Mouse (Mus musculus) kidney, adult 2 months (tissue): Measurements from ENCODE around the gene Cenpv. TPM values are rescaled to one million over a fixed set of nuclear protein-coding genes. Genes with fewer than 3 reads are reported as not detected.

Experiments
- DNase-seq: peaks from one replicate; pipeline ENCODE4 v3.0.0; 2021
- H3K27ac ChIP-seq: fragments of 200-500 bp; 2 replicates; pipeline ENCODE4 v1.5.1; 2012; ENCODE audit warnings: low read depth, low read length, control low read depth, inconsistent platforms; ENCODE audit not compliant: insufficient read depth
- H3K27me3 ChIP-seq: fragments of 200-500 bp; replicated peaks from 2 replicates; pipeline ENCODE4 v1.6.1; 2012; ENCODE audit warnings: mild to moderate bottlenecking, moderate library complexity, low read length, inconsistent platforms; ENCODE audit not compliant: control insufficient read depth, insufficient read depth
- H3K36me3 ChIP-seq: fragments of 200-500 bp; 2 replicates; pipeline ENCODE4 v1.6.1; 2012; ENCODE audit warnings: mild to moderate bottlenecking, moderate library complexity, low read length, inconsistent platforms; ENCODE audit not compliant: control insufficient read depth, insufficient read depth
- H3K4me1 ChIP-seq: fragments of 200-500 bp; 2 replicates; pipeline ENCODE4 v1.6.1; 2011; ENCODE audit warnings: low read length; ENCODE audit not compliant: control insufficient read depth, insufficient read depth
- H3K4me3 ChIP-seq: fragments of 200-500 bp; 2 replicates; pipeline ENCODE4 v1.5.1; 2011; ENCODE audit warnings: mild to moderate bottlenecking, low read depth, low read length, control low read depth; ENCODE audit not compliant: insufficient read depth
- CTCF ChIP-seq: fragments of 200-500 bp; conservative IDR thresholded peaks from 2 replicates; pipeline ENCODE4 v1.5.1; 2011; ENCODE audit warnings: low read depth, mild to moderate bottlenecking, control low read depth, low read length, moderate library complexity, mixed read lengths; ENCODE audit not compliant: insufficient read depth, insufficient read length
- POLR2A ChIP-seq: fragments of 200-500 bp; IDR thresholded peaks from one replicate; pipeline ENCODE4 v1.6.1; 2011; ENCODE audit warnings: low read depth, low read length, control low read depth
- WGBS: fragments of 180-500 bp; shearing (Covaris S2); methylation state at CpG from one replicate; pipeline ENCODE4 v1.1.7; 2018; 5-methylcytosine and 5-hydroxymethylcytosine counted together
- polyA plus RNA-seq: library from polyadenylated mRNA; depleted of rRNA; stranded (reverse); fragments of >200 nt; gene quantifications from 2 replicates; pipeline ENCODE4 v1.2.3, GENCODE M21; 2012; rRNA removed

Gene Cenpv
- 34.4 and 41.7 TPM in 2 replicates for polyA plus RNA-seq

- no peak for TF ChIP-seq POLR2A
- peaks cover 5% of the 10 kb centered on the region; the same call in 1 of the 2 replicates for H3K4me1 ChIP-seq
- peak; percentile 80 for DNase-seq
- no peaks in the 10 kb centered on the region for H3K36me3 ChIP-seq
- 6% methylated on average over 57 of the region's 57 CpGs for WGBS
- H3K27ac ChIP-seq: peak within 1 kb of the TSS; percentile 48
- peak within 1 kb of the TSS; percentile 77 for H3K4me3 ChIP-seq
- no peaks in the 10 kb centered on the region for H3K27me3 ChIP-seq
These were observed at the start of gene Cenpv for GRCm38 (mm10) chr11:62539089-62539890. Cenpv (minus strand) TSS chr11:62539261.

GRCm38 (mm10) chr11:62587034-62587433 is 48.0 kb upstream of the Cenpv start:
- H3K27me3 ChIP-seq: no peaks in the 10 kb centered on the region
- no peak for TF ChIP-seq CTCF
- DNase-seq: no peak
- 92% methylated on average over 5 of the region's 5 CpGs for WGBS
- H3K4me3 ChIP-seq: no peak overlapping the region
- H3K4me1 ChIP-seq: peaks cover 3% of the 10 kb centered on the region; the same call in 1 of the 2 replicates
- no peaks in the 10 kb centered on the region for H3K36me3 ChIP-seq
- H3K27ac ChIP-seq: no peak overlapping the region

DNA sequence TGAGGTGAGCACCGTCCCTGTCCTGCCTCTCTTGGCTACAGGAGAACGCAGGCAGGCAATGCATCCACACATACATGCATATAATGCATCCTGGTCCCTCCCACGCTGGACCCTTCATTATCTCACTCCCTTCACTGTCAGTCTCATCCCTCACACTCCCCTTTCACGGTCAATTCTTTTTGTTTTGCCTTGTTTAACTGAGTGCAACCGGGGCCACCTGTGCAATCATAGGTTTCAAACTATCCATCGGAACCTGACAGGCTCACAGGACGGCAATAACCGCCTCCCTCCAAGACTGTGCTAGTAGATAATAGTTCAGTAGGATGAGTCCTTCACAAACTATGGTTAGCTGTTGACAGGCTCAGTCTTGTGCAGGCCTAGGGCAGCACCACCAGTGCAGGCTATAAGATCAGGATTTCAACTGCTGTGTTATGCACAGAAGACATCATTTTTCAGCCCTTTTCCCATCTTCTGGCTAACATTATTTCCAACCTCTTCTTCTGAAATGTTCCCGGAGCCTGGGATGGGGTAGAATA is 45.7 kb upstream of the Cenpv start:
- H3K36me3 ChIP-seq: no peaks in the 10 kb centered on the region
- DNase-seq: no peak
- H3K27ac ChIP-seq: no peak overlapping the region
- H3K4me1 ChIP-seq: peaks cover 3% of the 10 kb centered on the region; the same call in 1 of the 2 replicates
- WGBS: 66% methylated on average over 9 of the region's 9 CpGs
- no peak overlapping the region for H3K4me3 ChIP-seq
- no peaks in the 10 kb centered on the region for H3K27me3 ChIP-seq
- TF ChIP-seq CTCF (no peak), POLR2A (no peak)

DNA sequence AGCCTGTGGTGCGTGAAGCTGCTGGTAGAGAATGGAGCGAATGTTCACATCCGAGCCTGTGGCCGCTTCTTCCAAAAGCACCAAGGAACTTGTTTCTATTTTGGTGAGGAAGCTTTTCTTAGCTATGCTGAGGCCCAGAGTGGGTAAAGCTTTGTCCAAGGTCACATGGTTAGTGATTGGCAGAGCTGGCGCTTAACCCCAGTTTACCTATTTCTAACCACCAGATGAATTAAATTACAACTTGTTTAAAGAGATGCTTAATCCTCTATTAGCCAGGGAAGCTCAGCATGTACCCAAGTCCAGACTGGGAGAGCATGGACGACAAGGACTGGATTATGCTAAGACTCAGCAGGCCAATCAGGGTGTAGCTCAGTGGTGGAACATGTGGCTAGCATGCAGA is 44.0 kb upstream of the Cenpv start:
- WGBS: 49% methylated on average over 6 of the region's 6 CpGs
- Histone ChIP-seq H3K27me3 (no peaks in the 10 kb centered on the region), H3K36me3 (no peaks in the 10 kb centered on the region), H3K4me3 (no peak overlapping the region), H3K4me1 (peaks cover 3% of the 10 kb centered on the region; the same call in 1 of the 2 replicates), H3K27ac (peak overlapping the region; percentile 47; the same call in 1 of the 2 replicates)
- TF ChIP-seq POLR2A: no peak
- no peak for TF ChIP-seq CTCF
- DNase-seq: peak; percentile 53

- no peak for DNase-seq
- WGBS: 81% methylated on average over 16 of the region's 16 CpGs
- no peak overlapping the region for H3K27ac ChIP-seq
- H3K27me3 ChIP-seq: no peaks in the 10 kb centered on the region
- peak overlapping the region; percentile 57; the same call in 1 of the 2 replicates for H3K4me3 ChIP-seq
- no peak for TF ChIP-seq POLR2A
- TF ChIP-seq CTCF: no peak
- H3K4me1 ChIP-seq: no peaks in the 10 kb centered on the region
- no peaks in the 10 kb centered on the region for H3K36me3 ChIP-seq
These were observed 37.6 kb upstream of the Cenpv start for GRCm38 (mm10) chr11:62576530-62577152.

DNA sequence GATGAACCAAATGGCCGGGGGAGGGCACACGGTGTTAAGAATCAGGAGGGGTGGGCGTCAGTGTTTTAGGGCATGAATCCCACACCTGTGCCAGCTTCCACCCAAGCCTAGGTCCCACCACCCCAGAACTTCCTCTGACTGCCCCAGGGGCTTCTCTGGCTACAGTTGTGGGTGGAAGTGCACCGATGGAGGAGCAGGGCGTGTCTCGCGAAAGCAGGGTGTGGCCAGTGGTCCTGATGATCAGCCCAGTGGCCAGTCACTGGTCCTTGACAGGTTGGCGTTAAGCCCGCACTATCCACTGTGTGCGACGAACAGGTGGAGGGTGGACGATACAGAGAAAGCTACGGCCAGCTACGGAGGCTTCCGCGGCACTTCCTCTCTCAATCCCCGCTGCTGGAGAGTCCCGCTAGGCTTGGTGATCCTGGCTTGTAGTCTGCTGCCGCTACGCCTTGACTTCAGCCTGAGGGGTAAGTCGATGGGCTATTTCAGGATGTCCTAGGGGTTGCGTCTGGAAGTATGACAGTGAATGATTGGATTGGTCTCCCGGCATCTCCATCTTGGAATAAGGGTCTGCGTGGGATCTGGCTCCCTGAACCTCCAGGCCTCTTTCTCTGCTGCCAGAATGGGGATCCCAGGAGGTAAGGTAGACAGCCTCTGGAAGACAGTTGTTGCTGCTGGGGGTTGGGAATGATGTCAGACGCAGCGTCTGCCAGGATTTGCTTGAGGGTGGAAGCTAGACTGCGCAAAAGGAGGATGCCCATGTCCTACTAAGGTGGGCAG is 36.8 kb upstream of the Cenpv start:
- Histone ChIP-seq H3K4me3 (peak overlapping the region; percentile 57), H3K4me1 (no peaks in the 10 kb centered on the region), H3K27ac (no peak overlapping the region), H3K27me3 (no peaks in the 10 kb centered on the region), H3K36me3 (no peaks in the 10 kb centered on the region)
- 11% methylated on average over 27 of the region's 27 CpGs for WGBS
- no peak for TF ChIP-seq CTCF
- no peak for TF ChIP-seq POLR2A
- DNase-seq: no peak

DNA sequence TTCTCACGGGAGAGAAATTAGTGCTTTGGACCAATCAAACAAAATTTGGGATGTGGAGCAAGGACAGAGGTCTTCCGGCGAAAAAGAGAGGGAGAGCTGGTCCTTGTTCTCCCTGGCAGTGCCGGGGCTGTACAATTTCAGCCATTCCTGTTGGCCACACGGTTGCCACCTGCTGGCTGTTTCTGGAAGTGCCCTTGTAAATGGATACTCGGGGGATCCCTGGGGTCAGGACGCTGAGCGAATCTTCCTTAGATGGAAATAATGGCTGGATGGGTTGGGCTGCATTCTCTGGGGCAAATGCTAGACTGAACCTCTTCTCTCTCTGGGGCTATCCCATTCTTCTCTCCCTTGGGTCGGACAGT is 36.2 kb upstream of the Cenpv start:
- peak; percentile 87 for DNase-seq
- H3K4me3 ChIP-seq: peak overlapping the region; percentile 57
- no peaks in the 10 kb centered on the region for H3K4me1 ChIP-seq
- H3K27ac ChIP-seq: no peak overlapping the region
- H3K27me3 ChIP-seq: no peaks in the 10 kb centered on the region
- WGBS: 0% methylated on average over 9 of the region's 9 CpGs
- no peaks in the 10 kb centered on the region for H3K36me3 ChIP-seq
- TF ChIP-seq POLR2A (no peak), CTCF (peak; percentile 92)
